Mouse (Mus musculus): Measurements from ENCODE around the gene Pafah1b2.

- TF ChIP-seq POLR2A (IDR thresholded peaks at IDR 0.05; ENCODE audit: borderline replicate concordance, extremely low read depth, insufficient read depth, insufficient read length, poor library complexity, severe bottlenecking), result no peak
- TF ChIP-seq CTCF (IDR thresholded peaks at IDR 0.05; ENCODE audit: borderline replicate concordance, extremely low read depth, insufficient read depth, insufficient read length), result no peak
Measured at GRCm38 (mm10) chr9:45938952-45939637, 73.4 kb downstream of the Pafah1b2 start.
